Mouse (Mus musculus): ENCODE results near the gene Mta3. TPM values are rescaled to one million over a fixed set of nuclear protein-coding genes. Genes with fewer than 3 reads are reported as not detected.
A peak's percentile ranks its signal among the peaks of the same experiment; 100 is the strongest.

Mta3 gene
- polyA plus RNA-seq, 1 experiment from 2014 or later = 44.2 TPM

GRCm38 (mm10) chr17:83768309-83768708 is 62.3 kb downstream of the Mta3 start:
- 80% methylated on average over 10 of the region's 10 CpGs for WGBS
- ATAC-seq (ENCODE audit: low FRiP score, low TSS enrichment) = no peak
- TF ChIP-seq CTCF (IDR thresholded peaks at IDR 0.05; ENCODE audit: low read depth) = no peak
- no peak for TF ChIP-seq EP300 (optimal IDR thresholded peaks at IDR 0.05)

DNA sequence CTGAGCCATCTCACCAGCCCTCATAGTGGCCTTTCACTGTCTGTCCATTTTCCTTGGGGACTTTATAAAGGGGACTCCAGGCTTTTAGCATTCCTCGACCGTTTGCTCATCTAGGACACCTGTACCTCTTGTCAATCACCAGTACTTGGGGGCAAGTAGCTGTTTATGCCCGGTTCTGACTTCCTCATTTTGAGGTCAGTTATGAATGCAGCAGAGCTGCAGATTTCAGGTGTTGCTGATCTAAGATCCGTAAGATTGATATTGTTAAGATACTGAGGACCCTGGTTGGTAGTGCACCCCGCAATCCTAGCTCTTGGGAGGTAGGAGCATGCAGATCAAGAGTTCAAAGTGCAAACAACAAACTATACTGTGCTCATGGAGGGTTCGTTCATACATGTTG is 64.4 kb downstream of the Mta3 start:
- no peak for ATAC-seq (ENCODE audit: low FRiP score, low TSS enrichment)
- H3K27me3 ChIP-seq (ENCODE audit: control insufficient read depth, insufficient read depth, low read length) = no peaks in the 10 kb centered on the region
- H3K9me3 ChIP-seq (ENCODE audit: control insufficient read depth, low read length) = no peaks in the 10 kb centered on the region
- H3K4me1 ChIP-seq (replicated peaks; ENCODE audit: control insufficient read depth, insufficient read depth) = no peaks in the 10 kb centered on the region
- H3K27ac ChIP-seq (replicated peaks) = no peak overlapping the region
- H3K4me3 ChIP-seq (ENCODE audit: low read depth, low read length) = no peak overlapping the region
- no peak for TF ChIP-seq EP300 (optimal IDR thresholded peaks at IDR 0.05)
- no peak for TF ChIP-seq CTCF (IDR thresholded peaks at IDR 0.05; ENCODE audit: low read depth)
- 77% methylated on average over 6 of the region's 6 CpGs for WGBS
- H3K4me2 ChIP-seq (replicated peaks; ENCODE audit: low read depth) = no peak overlapping the region
- DNase-seq (ENCODE audit: low spot score) = no peak
- no peak overlapping the region for H3K9ac ChIP-seq (ENCODE audit: low read length)
- H3K36me3 ChIP-seq (ENCODE audit: control insufficient read depth, insufficient read depth, low read length) = no peaks in the 10 kb centered on the region; the same call in 1 of the 2 replicates

More at GRCm38 (mm10) chr17:83768309-83768708, 62.3 kb downstream of the Mta3 start:
- Histone ChIP-seq H3K27me3 (ENCODE audit: control insufficient read depth, insufficient read depth, low read length) (no peaks in the 10 kb centered on the region), H3K4me1 (replicated peaks; ENCODE audit: control insufficient read depth, insufficient read depth) (no peaks in the 10 kb centered on the region), H3K4me3 (ENCODE audit: low read depth, low read length) (no peak overlapping the region), H3K4me2 (replicated peaks; ENCODE audit: low read depth) (no peak overlapping the region), H3K9me3 (ENCODE audit: control insufficient read depth, low read length) (no peaks in the 10 kb centered on the region), H3K9ac (ENCODE audit: low read length) (no peak overlapping the region), H3K36me3 (ENCODE audit: control insufficient read depth, insufficient read depth, low read length) (peaks cover 4% of the 10 kb centered on the region), H3K27ac (replicated peaks) (no peak overlapping the region)
- no peak for DNase-seq (ENCODE audit: low spot score)

DNA sequence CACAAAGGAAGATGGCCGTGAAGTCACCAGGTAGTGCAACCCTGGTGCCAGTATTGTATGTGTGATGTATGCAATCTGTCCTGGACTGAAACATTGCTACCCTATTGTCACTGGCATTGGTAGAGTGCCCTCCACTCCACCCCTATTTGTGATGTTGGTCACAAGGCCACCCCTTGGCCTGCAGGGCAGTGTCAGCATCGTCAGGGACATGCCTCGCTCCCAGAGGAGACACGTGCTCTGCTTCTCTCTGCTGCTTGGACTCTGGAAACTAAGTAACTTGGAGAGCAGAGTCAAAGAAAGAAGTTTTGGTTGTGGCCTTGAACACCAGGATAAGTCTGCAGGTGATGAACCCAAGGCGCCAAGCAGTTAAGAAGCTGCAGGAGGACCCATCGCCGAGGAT is 65.0 kb downstream of the Mta3 start:
- no peak overlapping the region for H3K4me2 ChIP-seq (replicated peaks; ENCODE audit: low read depth)
- no peak for DNase-seq (ENCODE audit: low spot score)
- WGBS = 89% methylated on average over 7 of the region's 7 CpGs
- ATAC-seq (ENCODE audit: low FRiP score, low TSS enrichment) = no peak
- H3K4me1 ChIP-seq (replicated peaks; ENCODE audit: control insufficient read depth, insufficient read depth) = no peaks in the 10 kb centered on the region
- TF ChIP-seq EP300 (optimal IDR thresholded peaks at IDR 0.05) (no peak), CTCF (IDR thresholded peaks at IDR 0.05; ENCODE audit: low read depth) (no peak)
- no peaks in the 10 kb centered on the region; the same call in 1 of the 2 replicates for H3K36me3 ChIP-seq (ENCODE audit: control insufficient read depth, insufficient read depth, low read length)
- no peak overlapping the region for H3K4me3 ChIP-seq (ENCODE audit: low read depth, low read length)
- no peak overlapping the region for H3K27ac ChIP-seq (replicated peaks)
- no peaks in the 10 kb centered on the region for H3K27me3 ChIP-seq (ENCODE audit: control insufficient read depth, insufficient read depth, low read length)
- no peak overlapping the region for H3K9ac ChIP-seq (ENCODE audit: low read length)
- H3K9me3 ChIP-seq (ENCODE audit: control insufficient read depth, low read length) = no peaks in the 10 kb centered on the region

DNA sequence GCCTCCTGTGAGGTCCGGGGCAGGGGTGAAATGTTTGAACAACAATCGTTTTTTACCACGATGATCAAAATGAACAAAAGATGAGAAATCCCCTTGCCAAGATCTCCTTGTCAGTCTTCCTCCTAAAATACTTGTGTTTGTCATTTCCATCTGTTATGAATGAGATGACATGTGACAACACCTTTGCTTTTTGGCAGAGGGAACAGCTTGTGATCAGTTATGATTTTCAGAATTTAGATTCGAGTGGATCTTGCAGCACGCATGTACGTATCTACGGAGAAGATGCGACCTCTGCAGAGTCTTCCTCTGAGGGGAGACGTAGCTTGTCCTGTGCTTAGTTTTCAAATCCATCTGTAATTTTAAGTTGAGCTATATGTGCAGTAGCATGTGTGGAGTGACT is 66.1 kb downstream of the Mta3 start:
- H3K27ac ChIP-seq (replicated peaks) = no peak overlapping the region
- H3K9me3 ChIP-seq (ENCODE audit: control insufficient read depth, low read length) = no peaks in the 10 kb centered on the region
- H3K27me3 ChIP-seq (ENCODE audit: control insufficient read depth, insufficient read depth, low read length) = no peaks in the 10 kb centered on the region
- H3K4me2 ChIP-seq (replicated peaks; ENCODE audit: low read depth) = no peak overlapping the region
- no peaks in the 10 kb centered on the region; the same call in 1 of the 2 replicates for H3K36me3 ChIP-seq (ENCODE audit: control insufficient read depth, insufficient read depth, low read length)
- DNase-seq (ENCODE audit: low spot score) = no peak
- no peak overlapping the region for H3K9ac ChIP-seq (ENCODE audit: low read length)
- no peak for ATAC-seq (ENCODE audit: low FRiP score, low TSS enrichment)
- WGBS = 88% methylated on average over 9 of the region's 9 CpGs
- TF ChIP-seq CTCF (IDR thresholded peaks at IDR 0.05; ENCODE audit: low read depth) = no peak
- no peak for TF ChIP-seq EP300 (optimal IDR thresholded peaks at IDR 0.05)
- H3K4me3 ChIP-seq (ENCODE audit: low read depth, low read length) = no peak overlapping the region
- H3K4me1 ChIP-seq (replicated peaks; ENCODE audit: control insufficient read depth, insufficient read depth) = no peaks in the 10 kb centered on the region

DNA sequence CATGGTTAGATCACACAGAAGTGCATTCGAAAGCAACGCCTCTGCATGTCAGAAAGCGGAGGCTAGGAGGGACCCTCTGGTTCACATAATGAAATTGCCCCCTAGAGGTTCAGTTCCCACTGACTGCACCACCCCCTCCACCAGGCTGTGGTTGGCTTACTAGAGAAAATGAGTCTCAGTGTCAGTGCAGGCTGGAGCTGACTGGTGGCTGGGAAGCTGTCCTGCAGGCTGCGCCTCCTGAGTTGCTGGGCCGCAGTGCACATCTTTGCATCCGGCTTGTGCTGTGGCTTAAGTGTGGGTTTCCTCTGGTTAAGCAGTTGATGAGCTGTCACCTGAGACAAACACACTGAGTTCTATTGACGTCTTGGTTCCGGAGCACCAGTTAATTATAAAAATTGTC is 66.7 kb downstream of the Mta3 start:
- no peaks in the 10 kb centered on the region; the same call in 1 of the 2 replicates for H3K36me3 ChIP-seq (ENCODE audit: control insufficient read depth, insufficient read depth, low read length)
- TF ChIP-seq EP300 (optimal IDR thresholded peaks at IDR 0.05) = no peak
- peak; percentile 21; the same call in 1 of the 2 replicates for TF ChIP-seq CTCF (IDR thresholded peaks at IDR 0.05; ENCODE audit: low read depth)
- H3K4me3 ChIP-seq (ENCODE audit: low read depth, low read length) = no peak overlapping the region
- no peak overlapping the region for H3K4me2 ChIP-seq (replicated peaks; ENCODE audit: low read depth)
- no peak overlapping the region for H3K9ac ChIP-seq (ENCODE audit: low read length)
- no peak overlapping the region for H3K27ac ChIP-seq (replicated peaks)
- DNase-seq (ENCODE audit: low spot score) = no peak
- no peaks in the 10 kb centered on the region for H3K4me1 ChIP-seq (replicated peaks; ENCODE audit: control insufficient read depth, insufficient read depth)
- H3K9me3 ChIP-seq (ENCODE audit: control insufficient read depth, low read length) = no peaks in the 10 kb centered on the region
- no peaks in the 10 kb centered on the region for H3K27me3 ChIP-seq (ENCODE audit: control insufficient read depth, insufficient read depth, low read length)
- no peak for ATAC-seq (ENCODE audit: low FRiP score, low TSS enrichment)
- 79% methylated on average over 8 of the region's 8 CpGs for WGBS

DNA sequence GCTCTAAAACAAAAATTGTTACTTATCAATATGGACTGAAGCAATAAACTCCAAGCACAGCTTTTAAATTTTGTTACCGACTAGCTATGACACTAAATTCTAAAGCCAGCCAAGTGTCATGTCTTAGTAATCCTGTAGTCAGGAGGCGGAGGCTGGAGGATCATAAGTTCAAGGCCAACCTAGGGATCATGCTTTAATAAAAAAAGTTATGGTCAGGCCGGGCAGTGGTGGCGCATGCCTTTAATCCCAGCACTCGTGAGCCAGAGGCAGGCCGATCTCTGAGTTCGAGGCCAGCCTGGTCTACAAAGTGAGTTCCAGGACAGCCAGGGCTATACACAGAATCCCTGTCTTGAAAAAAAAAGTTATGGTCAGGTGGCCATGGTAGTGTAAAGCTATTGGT is 71.0 kb downstream of the Mta3 start:
- Histone ChIP-seq H3K4me3 (ENCODE audit: low read depth, low read length) (no peak overlapping the region), H3K4me2 (replicated peaks; ENCODE audit: low read depth) (no peak overlapping the region), H3K9ac (ENCODE audit: low read length) (no peak overlapping the region), H3K9me3 (ENCODE audit: control insufficient read depth, low read length) (no peaks in the 10 kb centered on the region), H3K36me3 (ENCODE audit: control insufficient read depth, insufficient read depth, low read length) (no peaks in the 10 kb centered on the region; the same call in 1 of the 2 replicates), H3K27me3 (ENCODE audit: control insufficient read depth, insufficient read depth, low read length) (no peaks in the 10 kb centered on the region), H3K4me1 (replicated peaks; ENCODE audit: control insufficient read depth, insufficient read depth) (no peaks in the 10 kb centered on the region), H3K27ac (replicated peaks) (no peak overlapping the region)
- DNase-seq (ENCODE audit: low spot score) (no peak), ATAC-seq (ENCODE audit: low FRiP score, low TSS enrichment) (no peak)
- no peak for TF ChIP-seq EP300 (optimal IDR thresholded peaks at IDR 0.05)
- TF ChIP-seq CTCF (IDR thresholded peaks at IDR 0.05; ENCODE audit: low read depth) = no peak
- 93% methylated on average over 7 of the region's 7 CpGs for WGBS

Data from stomach, postnatal 0 days (tissue).